Mouse (Mus musculus): ENCODE results near the gene Arid1b. TPM values are rescaled to one million over a fixed set of nuclear protein-coding genes. Genes with fewer than 3 reads are reported as not detected.

Arid1b gene
- total RNA-seq, 2 experiments from 2014 or later: 23.5 to 27.7 TPM

GRCm38 (mm10) chr17:5280499-5281053 lies 286.4 kb downstream of the Arid1b start:
- no peak for DNase-seq

- peak; percentile 36 to 39 for DNase-seq
Measured at GRCm38 (mm10) chr17:5284783-5285182, 290.7 kb downstream of the Arid1b start.

- DNase-seq: peak in 1 of 2 experiments; percentile 18
Measured at GRCm38 (mm10) chr17:5285877-5286440, 291.8 kb downstream of the Arid1b start.

GRCm38 (mm10) chr17:5286571-5287209 lies 292.6 kb downstream of the Arid1b start:
- DNase-seq: peak; percentile 19 to 36

- DNase-seq: no peak
Measured at GRCm38 (mm10) chr17:5287210-5287591, 293.1 kb downstream of the Arid1b start.

GRCm38 (mm10) chr17:5287641-5288040 lies 293.5 kb downstream of the Arid1b start:
- DNase-seq: no peak

GRCm38 (mm10) chr17:5293653-5294584 lies 299.8 kb downstream of the Arid1b start:
- DNase-seq: no peak

GRCm38 (mm10) chr17:5295086-5295947 lies 301.2 kb downstream of the Arid1b start:
- DNase-seq: peak; percentile 59 to 77

- no peak for DNase-seq
Measured at GRCm38 (mm10) chr17:5295948-5296262, 301.8 kb downstream of the Arid1b start.

- no peak for DNase-seq
Measured at GRCm38 (mm10) chr17:5297491-5297890, 303.4 kb downstream of the Arid1b start.

- DNase-seq: no peak
Measured at GRCm38 (mm10) chr17:5297984-5298383, 303.9 kb downstream of the Arid1b start.

GRCm38 (mm10) chr17:5298891-5299559 lies 304.9 kb downstream of the Arid1b start:
- DNase-seq: no peak

- DNase-seq: no peak
Measured at GRCm38 (mm10) chr17:5302971-5303746, 309.0 kb downstream of the Arid1b start.

GRCm38 (mm10) chr17:5305783-5306477 lies 311.8 kb downstream of the Arid1b start:
- no peak for DNase-seq

GRCm38 (mm10) chr17:5309930-5310329 lies 315.8 kb downstream of the Arid1b start:
- no peak for DNase-seq

- DNase-seq: no peak
Measured at GRCm38 (mm10) chr17:5310425-5310888, 316.3 kb downstream of the Arid1b start.

GRCm38 (mm10) chr17:5311062-5311461 lies 316.9 kb downstream of the Arid1b start:
- peak in 1 of 2 experiments; percentile 28 for DNase-seq

- no peak for DNase-seq
Measured at GRCm38 (mm10) chr17:5312307-5312706, 318.2 kb downstream of the Arid1b start.

GRCm38 (mm10) chr17:5314735-5315134 lies 320.6 kb downstream of the Arid1b start:
- no peak for DNase-seq

GRCm38 (mm10) chr17:5316489-5316888 lies 322.4 kb downstream of the Arid1b start:
- DNase-seq: peak in 1 of 2 experiments; percentile 15
